Mouse (Mus musculus) MEL (cell line): ENCODE results near the gene Usp53.

ENCODE experiments used
- CTCF ChIP-seq, 3 experiments: IDR thresholded peaks in 2 of 3; conservative IDR thresholded peaks in 1 of 3; 2 replicates each; pipeline ENCODE4 v1.5.1; 2011 to 2012; ENCODE audit warnings: low read length in 3 of 3, low read depth in 2 of 3, mild to moderate bottlenecking in 2 of 3, improper control_type of control experiment in 1 of 3, inconsistent platforms in 1 of 3, mixed read lengths in 1 of 3, moderate library complexity in 1 of 3; ENCODE audit not compliant: control insufficient read depth in 1 of 3, insufficient read depth in 1 of 3, poor library complexity in 1 of 3, severe bottlenecking in 1 of 3
- GATA1 ChIP-seq: IDR thresholded peaks from 2 replicates; pipeline ENCODE4 v1.6.1; 2011; ENCODE audit warnings: low read depth, low read length, improper control_type of control experiment
- MAFK ChIP-seq: IDR thresholded peaks from 2 replicates; pipeline ENCODE4 v1.6.1; 2011; ENCODE audit warnings: low read depth, mild to moderate bottlenecking, low read length, improper control_type of control experiment, borderline replicate concordance
- NRF1 ChIP-seq: IDR thresholded peaks from 2 replicates; pipeline ENCODE4 v1.6.1; 2014; ENCODE audit warnings: low read depth, mild to moderate bottlenecking, inconsistent platforms, low read length, improper control_type of control experiment, moderate library complexity; ENCODE audit not compliant: poor library complexity, insufficient read depth, severe bottlenecking
- POLR2A ChIP-seq, 2 experiments: IDR thresholded peaks; 2 replicates each; pipeline ENCODE4 v1.6.1; 2011 to 2012; ENCODE audit warnings: low read length in 2 of 2, mild to moderate bottlenecking in 2 of 2, control low read depth in 1 of 2, improper control_type of control experiment in 1 of 2, low read depth in 1 of 2, moderate library complexity in 1 of 2; ENCODE audit not compliant: control insufficient read depth in 1 of 2, insufficient read depth in 1 of 2, poor library complexity in 1 of 2
- SMC3 ChIP-seq: IDR thresholded peaks from 2 replicates; pipeline ENCODE4 v1.6.1; 2011; ENCODE audit warnings: low read depth, low read length, improper control_type of control experiment

GRCm38 (mm10) chr3:123033804-123034203 is 49.5 kb upstream of the Usp53 start:
- TF ChIP-seq CTCF (IDR thresholded peaks at IDR 0.05 in 2 of 3, conservative IDR thresholded peaks at IDR 0.05 in 1 of 3; ENCODE audit: control insufficient read depth in 1 of 3, insufficient read depth in 1 of 3, low read depth in 2 of 3, low read length in 3 of 3, poor library complexity in 1 of 3, severe bottlenecking in 1 of 3) (no peak), NRF1 (no peak), POLR2A (IDR thresholded peaks at IDR 0.05; ENCODE audit: control insufficient read depth in 1 of 2, insufficient read depth in 1 of 2, low read depth in 1 of 2, low read length in 2 of 2, poor library complexity in 1 of 2) (no peak), GATA1 (no peak), SMC3 (no peak), MAFK (no peak)
